Mouse (Mus musculus) ovary, postnatal 10 days (tissue): Measurements from ENCODE around the gene Comt.

ENCODE experiments used
- DNase-seq: peaks from one replicate; pipeline ENCODE4 v3.0.0; 2022; ENCODE audit warnings: low spot score

Comt gene

DNA sequence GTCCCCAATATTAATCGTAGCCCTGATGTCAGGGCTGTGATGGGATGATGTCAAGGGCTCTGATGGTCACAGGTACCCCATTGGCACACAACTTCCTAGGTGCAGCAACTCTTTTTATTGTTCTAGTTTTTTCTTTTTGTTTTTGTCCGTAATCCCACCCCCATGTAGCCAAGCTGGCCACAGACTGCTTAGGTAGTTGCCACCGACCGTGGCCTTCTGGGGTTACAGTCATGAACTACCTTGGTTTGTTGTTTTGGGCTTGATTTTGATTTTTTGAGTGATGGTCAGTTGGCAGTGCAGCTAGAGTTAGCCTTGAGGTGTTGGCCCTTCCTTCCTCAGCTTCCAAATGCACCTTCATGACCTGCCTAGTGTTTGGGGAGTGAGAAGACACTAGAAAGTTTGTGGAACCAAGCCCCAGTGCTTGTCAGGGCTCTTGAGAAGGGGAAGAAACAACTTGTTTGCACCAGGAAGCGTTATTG is at the start of gene Comt:
Comt (minus strand) TSS at position 51 of the 479 bp plus-strand sequence.
- DNase-seq, result no peak

DNA sequence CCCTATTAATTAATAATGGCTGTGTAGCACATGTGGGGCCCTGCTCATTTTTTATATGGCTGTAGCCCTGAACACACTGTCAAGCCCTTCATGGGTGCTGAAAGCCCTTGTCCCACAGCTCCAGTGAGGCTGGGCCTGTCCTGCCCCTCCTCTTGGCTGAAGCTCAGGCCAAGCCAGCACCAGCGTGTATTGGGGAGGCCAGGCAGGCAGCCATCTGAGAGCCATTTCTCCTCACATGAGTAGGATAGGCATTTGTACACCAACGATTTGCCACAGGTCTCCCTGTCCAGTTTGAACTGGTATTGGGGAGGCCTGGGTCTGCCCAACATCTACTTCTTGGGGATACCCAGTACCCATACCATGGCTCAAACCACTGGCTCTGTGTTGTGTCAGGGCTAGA is 47.4 kb upstream of the Comt start:
- no peak for DNase-seq

GRCm38 (mm10) chr16:18472976-18473375 is 46.3 kb upstream of the Comt start:
- DNase-seq, result no peak

DNA sequence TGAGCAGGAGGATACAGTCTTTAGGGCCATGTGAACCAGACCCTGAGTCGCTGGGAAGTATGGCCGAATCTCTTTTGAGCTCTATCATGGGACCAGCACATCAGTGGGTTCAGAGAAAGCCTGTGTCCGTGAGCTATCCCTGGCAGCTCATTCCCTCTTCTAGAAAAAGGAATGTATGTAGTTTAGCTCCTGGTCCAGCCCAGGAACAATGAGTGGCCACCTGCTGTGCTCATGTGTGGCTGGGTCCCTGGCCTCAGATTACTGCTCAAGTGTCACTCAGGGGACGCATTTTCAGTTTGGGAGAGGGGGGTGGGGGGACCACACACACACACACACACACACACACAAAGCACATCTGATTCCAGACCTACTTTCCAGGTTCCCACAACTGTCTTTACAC is 45.8 kb upstream of the Comt start:
- DNase-seq, result no peak

- DNase-seq, result no peak
These were observed 45.3 kb upstream of the Comt start for GRCm38 (mm10) chr16:18471976-18472375.

GRCm38 (mm10) chr16:18471381-18471955 is 44.8 kb upstream of the Comt start:
- no peak for DNase-seq

GRCm38 (mm10) chr16:18470829-18471228 is 44.2 kb upstream of the Comt start:
- DNase-seq, result no peak

- no peak for DNase-seq
These were observed 37.6 kb upstream of the Comt start for GRCm38 (mm10) chr16:18464271-18464670.

DNA sequence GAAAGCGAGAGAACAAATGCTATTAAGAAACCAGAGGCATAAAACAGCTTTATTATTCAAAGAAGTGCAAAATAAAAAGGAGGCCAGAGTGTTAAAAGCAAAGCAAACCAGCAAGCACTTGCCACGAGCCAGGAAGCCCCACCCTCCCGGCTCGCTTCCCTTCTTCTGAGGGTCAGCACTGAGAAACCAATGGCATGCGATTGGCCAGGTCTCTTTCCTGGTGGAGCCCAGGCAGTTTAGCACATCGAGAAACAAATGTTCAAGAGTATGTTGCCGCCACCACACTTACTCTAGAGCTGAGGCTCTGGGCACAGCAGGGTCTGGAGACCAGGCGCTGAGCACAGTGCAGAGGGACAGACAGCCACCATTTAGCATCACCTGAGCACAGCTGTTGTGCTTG is 35.9 kb upstream of the Comt start:
- no peak for DNase-seq

GRCm38 (mm10) chr16:18462031-18462430 is 35.4 kb upstream of the Comt start:
- no peak for DNase-seq

DNA sequence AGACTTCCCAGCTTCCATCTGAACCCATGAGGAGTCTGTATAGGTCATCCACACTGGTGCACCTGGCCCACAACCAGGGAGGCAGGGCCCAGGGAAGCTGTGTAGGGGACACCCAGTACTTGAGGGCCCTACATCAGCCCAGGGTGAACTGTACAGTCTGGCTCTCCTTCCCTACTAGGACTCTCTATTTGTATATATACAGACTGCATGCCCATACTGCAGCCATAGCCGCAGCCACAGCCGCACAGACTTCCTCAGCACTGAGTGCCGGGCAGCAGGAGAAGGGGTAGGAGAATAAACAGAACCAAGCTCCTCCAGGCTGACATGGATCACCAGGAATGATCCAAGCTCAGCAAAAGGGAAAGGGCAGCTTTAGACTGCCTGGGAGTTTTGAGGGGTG is 34.2 kb upstream of the Comt start:
- DNase-seq, result no peak

- DNase-seq, result no peak
These were observed 33.3 kb upstream of the Comt start for GRCm38 (mm10) chr16:18459955-18460370.

DNA sequence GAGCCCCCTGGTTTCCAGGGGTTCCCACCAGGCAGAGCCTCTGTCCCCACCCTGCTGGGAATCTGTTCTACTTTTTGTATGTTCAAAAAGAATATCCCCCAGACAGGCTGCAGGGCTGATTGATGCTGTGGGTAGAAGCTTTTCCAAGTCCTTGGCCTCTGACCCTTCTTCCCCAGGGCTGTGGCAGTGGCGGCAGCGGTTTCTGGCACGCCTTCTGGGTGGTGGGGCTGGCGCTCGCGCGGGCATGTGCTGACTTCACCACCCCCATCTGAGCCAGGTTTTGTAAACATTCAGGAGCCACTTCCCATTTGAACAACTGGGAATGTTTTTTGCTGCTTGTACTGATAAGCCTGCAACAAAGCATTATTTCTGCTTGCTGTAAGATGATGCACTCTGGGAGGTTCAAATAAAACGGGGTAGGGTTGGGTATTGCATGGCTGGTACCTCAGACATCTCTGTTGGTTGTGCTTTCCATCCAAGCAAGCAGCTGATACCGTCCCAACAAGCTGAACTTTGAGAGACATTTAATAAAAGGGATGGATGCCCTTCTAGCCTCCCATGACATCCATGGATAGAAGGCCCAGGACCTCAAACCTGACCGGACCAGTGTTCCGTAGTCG is 32.8 kb upstream of the Comt start:
- no peak for DNase-seq

- no peak for DNase-seq
These were observed 32.0 kb upstream of the Comt start for GRCm38 (mm10) chr16:18458661-18459060.

DNA sequence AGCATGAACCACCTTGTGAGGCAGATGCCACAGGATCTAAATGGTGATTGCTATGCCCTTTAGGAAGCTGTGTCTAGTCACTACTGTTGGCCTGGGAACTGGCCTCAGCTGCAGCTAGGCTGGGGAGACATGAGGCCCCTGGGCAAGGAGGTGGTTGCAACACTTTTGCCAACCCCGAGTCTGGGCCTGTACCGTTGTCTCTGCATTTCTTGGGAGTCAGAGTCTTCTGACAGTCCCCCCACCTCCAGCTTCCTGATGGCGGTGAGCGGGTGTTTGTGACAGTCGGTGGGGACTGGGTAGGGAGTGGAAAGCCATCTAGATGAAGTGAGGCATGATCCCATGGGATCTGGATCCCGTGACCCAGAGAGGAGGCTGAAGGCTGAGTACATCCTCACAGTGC is 28.8 kb upstream of the Comt start:
- DNase-seq, result no peak

DNA sequence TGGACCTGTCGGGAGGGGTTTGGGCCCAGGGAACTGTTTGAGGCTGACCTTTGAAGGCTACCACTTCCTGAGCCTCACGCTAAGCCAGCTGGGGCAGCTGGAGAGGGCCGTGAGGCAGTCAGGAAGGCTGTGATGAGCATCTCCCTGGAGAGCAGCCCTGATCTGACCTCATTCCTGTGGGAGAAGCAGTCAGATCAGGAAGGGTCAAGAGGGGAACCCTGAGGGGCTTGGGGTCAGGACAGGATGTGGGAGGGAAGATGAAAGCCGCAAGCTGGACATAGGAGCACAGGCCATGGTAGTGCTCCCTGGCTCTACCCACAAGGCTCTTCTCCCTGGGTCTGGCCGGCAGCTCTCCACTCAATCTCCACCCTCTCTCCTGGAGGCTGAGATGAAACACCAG is 27.2 kb upstream of the Comt start:
- no peak for DNase-seq

GRCm38 (mm10) chr16:18452361-18452862 is 25.8 kb upstream of the Comt start:
- DNase-seq, result no peak

GRCm38 (mm10) chr16:18451486-18452181 is 25.0 kb upstream of the Comt start:
- DNase-seq, result no peak

DNA sequence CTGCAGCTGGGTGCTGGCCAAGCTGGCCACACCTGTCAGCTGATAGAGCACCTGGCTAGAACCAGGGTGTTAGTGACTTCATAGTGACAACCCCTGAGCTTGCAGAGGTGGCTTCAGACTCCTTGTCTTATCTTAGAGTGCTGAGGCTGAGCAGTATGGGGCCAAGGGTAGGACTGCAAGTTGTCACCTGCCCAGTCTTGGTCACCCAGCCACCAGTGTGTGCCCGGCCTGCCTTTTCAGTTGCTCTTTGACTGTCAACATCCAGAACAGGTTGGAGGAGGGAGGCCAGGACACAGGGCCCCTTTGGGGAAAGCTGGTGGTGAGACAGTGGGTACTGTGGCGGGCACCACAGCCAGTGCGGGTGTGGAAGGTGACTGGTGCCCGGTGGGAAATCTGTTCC is 22.4 kb upstream of the Comt start:
- no peak for DNase-seq

GRCm38 (mm10) chr16:18448104-18448503 is 21.5 kb upstream of the Comt start:
- DNase-seq, result no peak

GRCm38 (mm10) chr16:18447243-18447642 is 20.6 kb upstream of the Comt start:
- no peak for DNase-seq

DNA sequence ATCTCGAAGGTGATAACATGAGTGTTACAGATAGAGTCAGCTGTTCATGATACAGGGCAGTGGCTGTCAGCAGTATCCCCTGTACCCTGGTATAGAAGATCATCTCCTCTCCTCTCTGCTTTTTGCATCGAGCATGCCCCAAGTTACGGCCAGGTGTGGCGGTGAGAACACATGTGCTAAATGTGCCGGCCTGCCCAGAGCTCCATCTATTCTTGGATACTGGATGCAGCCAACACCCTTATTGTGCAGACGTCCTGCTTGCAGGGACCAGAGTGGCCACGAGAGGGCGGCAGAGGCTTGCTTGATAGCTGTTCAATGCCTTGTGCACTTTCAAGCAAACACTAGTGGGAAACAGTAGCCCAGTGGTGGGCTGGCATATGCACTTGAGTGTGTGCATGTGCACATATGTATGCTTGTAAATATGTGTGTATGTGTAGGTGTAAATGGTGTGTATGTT is 16.8 kb upstream of the Comt start:
- DNase-seq, result peak; percentile 99

DNA sequence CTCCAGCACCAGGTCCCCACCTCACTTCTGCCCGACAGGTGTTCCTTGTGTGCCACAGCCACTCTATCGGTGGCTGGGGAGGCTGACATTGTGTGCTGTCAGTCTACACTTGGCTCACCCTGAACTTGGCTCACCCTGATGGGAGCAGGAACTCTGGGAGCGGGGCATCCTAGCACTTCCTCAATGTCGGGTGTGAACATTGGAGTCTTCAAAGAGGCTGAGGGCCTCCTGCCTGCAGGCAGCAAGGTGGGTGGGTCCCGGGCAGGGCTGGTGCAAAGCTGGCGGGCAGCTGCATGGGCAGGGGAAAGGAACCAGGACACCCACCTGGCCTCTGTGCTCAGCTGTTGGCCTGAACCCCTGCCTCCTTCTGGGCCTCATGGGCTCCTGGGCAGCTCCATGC is 9.5 kb upstream of the Comt start:
- no peak for DNase-seq
